Mouse (Mus musculus) lung, postnatal 36 days (tissue): Measurements from ENCODE around the gene Tead2.
A peak's percentile ranks its signal among the peaks of the same experiment; 100 is the strongest.
"Not testable (repeated sequence)": the region's sequence is repeated elsewhere in the genome, so short reads cannot be mapped to it uniquely, and the experiment has no call there.

Source experiments
- DNase-seq: peaks from one replicate; pipeline ENCODE4 v3.0.0; 2022; ENCODE audit warnings: mixed read lengths

The Tead2 gene

GRCm38 (mm10) chr7:45215673-45216441, at the start of gene Tead2:
Tead2 (plus strand) TSS chr7:45215753.
- DNase-seq = peak; percentile 62

- no peak for DNase-seq
Observed at GRCm38 (mm10) chr7:45166950-45167401, 48.6 kb upstream of the Tead2 start.

GRCm38 (mm10) chr7:45167761-45168445, 47.6 kb upstream of the Tead2 start:
- DNase-seq = no peak

GRCm38 (mm10) chr7:45168656-45169055, 46.9 kb upstream of the Tead2 start:
- DNase-seq = no peak

GRCm38 (mm10) chr7:45169495-45169894, 46.1 kb upstream of the Tead2 start:
- no peak for DNase-seq

- peak; percentile 30 for DNase-seq
Observed at GRCm38 (mm10) chr7:45172974-45173373, 42.6 kb upstream of the Tead2 start.

- not testable (repeated sequence) for DNase-seq
Observed at GRCm38 (mm10) chr7:45173772-45174171, 41.8 kb upstream of the Tead2 start.

GRCm38 (mm10) chr7:45174567-45175280, 40.8 kb upstream of the Tead2 start:
- no peak for DNase-seq

GRCm38 (mm10) chr7:45175398-45175797, 40.2 kb upstream of the Tead2 start:
- no peak for DNase-seq

GRCm38 (mm10) chr7:45175929-45176328, 39.6 kb upstream of the Tead2 start:
- no peak for DNase-seq

- no peak for DNase-seq
Observed at GRCm38 (mm10) chr7:45176356-45176755, 39.2 kb upstream of the Tead2 start.

GRCm38 (mm10) chr7:45178550-45178949, 37.0 kb upstream of the Tead2 start:
- no peak for DNase-seq

- no peak for DNase-seq
Observed at GRCm38 (mm10) chr7:45179469-45179868, 36.1 kb upstream of the Tead2 start, which contains the start of gene Gfy. Gfy (minus strand) TSS chr7:45179569.

GRCm38 (mm10) chr7:45180896-45181477, 34.6 kb upstream of the Tead2 start, which contains the start of gene Pth2:
Pth2 (plus strand) TSS chr7:45180995.
- no peak for DNase-seq

GRCm38 (mm10) chr7:45181540-45181939, 34.0 kb upstream of the Tead2 start:
- DNase-seq = no peak

- peak; percentile 94 for DNase-seq
Observed at GRCm38 (mm10) chr7:45182199-45182601, 33.4 kb upstream of the Tead2 start.

- DNase-seq = no peak
Observed at GRCm38 (mm10) chr7:45182606-45183005, 32.9 kb upstream of the Tead2 start.

- DNase-seq = no peak
Observed at GRCm38 (mm10) chr7:45183672-45184071, 31.9 kb upstream of the Tead2 start.

- DNase-seq = no peak
Observed at GRCm38 (mm10) chr7:45185921-45186320, 29.6 kb upstream of the Tead2 start.

GRCm38 (mm10) chr7:45189600-45189999, 26.0 kb upstream of the Tead2 start:
- DNase-seq = no peak

GRCm38 (mm10) chr7:45190186-45190585, 25.4 kb upstream of the Tead2 start:
- DNase-seq = no peak

- DNase-seq = no peak
Observed at GRCm38 (mm10) chr7:45191161-45191560, 24.4 kb upstream of the Tead2 start.

GRCm38 (mm10) chr7:45191803-45192363, 23.7 kb upstream of the Tead2 start:
- no peak for DNase-seq
